Mouse (Mus musculus) heart, postnatal 4 days (tissue): ENCODE measurements around the gene Sbno2. TPM values are rescaled to one million over a fixed set of nuclear protein-coding genes. Genes with fewer than 3 reads are reported as not detected.
A peak's percentile ranks its signal among the peaks of the same experiment; 100 is the strongest.

ENCODE experiments used
- DNase-seq: peaks from one replicate; pipeline ENCODE4 v3.0.0; 2021
- total RNA-seq, 2 experiments: library from RNA; stranded (reverse); gene quantifications; 2 replicates each; pipeline ENCODE4 v1.2.3; 2021

Sbno2 gene
- 10 to 100 TPM; 19.0 to 19.4 TPM for total RNA-seq

DNA sequence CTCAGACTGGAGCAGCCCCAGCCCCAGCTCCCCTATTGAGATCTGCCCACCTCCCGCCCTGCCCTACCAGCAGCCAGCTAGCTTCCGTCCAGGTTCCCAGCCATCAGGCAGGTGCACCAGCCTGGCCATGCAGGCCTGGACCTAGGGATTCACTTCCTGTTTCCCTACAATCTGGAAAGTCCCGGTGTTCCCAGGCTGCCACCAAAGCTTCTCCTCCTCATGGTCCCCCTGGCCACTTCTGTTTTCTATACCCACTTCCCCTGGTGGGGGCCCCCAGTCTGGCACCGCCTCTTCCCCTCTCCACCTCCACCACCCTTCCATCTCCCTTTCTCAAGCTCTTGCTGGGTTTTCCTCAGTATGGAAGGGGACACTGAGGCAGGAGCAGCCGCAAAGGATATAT, at the start of gene Sbno2:
Sbno2 (minus strand) TSS at position 112 of the 400 bp plus-strand sequence.
- DNase-seq, result no peak

DNA sequence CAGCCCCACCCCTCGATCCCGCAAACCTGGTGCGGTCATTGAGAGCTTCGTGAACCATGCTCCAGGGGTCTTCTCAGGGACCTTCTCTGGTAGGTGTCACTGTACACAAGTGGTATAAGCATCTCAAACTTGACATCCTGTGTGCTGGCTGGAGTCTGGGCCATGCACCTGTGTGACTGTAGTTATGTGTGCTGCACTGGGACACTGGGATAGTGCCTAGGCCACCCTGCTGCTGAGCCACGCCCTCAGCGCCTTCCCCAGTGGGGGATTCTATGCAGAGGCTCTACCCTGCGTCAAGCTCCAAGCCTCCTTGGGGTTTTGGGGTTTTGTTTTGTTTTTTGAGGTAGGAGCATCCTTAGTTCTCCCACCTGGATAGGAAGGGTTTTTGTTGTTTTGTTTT, 49.0 kb upstream of the Sbno2 start:
- no peak for DNase-seq

GRCm38 (mm10) chr10:80153713-80154112, 48.3 kb upstream of the Sbno2 start:
- DNase-seq, result no peak

- peak; percentile 76 for DNase-seq
These were observed 47.5 kb upstream of the Sbno2 start for GRCm38 (mm10) chr10:80152873-80153260.

DNA sequence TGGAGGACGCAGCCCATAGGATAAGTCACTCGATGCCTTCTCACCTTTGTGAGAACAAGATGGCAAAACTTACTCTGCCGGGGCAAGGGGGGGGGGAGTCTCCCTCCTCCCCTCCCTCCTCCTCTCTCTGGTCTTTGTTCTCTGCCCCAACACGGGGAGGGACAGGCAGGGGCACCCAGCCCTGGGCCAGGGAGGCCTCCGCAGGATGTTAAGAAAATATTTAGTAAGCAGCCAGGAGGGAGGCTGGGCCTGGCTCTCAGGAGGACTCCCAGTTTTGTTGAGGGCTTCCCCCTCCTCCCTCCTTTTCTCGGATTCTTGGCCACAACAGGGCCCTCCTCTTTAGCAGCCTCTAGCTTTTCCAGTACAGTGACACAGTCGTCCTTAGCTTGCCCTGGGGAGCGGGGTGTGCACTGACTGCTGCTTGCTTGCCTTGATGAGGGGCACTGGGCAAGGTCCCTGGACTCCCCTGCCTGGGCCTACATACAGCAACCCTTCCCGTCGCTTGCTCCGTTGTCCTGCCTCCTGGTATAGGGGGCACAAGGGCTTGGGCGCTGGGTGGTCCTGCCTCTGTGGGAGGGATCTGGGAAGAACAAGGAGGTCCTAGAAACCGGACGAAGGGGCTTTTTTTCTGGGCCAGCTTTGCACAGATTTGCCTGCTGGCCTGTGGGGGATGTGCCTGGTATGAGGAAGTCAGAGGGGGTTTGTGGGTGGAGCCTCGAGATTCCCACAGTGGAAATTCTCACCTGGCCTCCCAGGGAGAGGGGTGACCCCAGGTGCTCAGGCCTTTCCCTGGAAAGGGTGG, 46.9 kb upstream of the Sbno2 start:
- peak; percentile 69 for DNase-seq

- peak; percentile 81 for DNase-seq
These were observed 46.1 kb upstream of the Sbno2 start for GRCm38 (mm10) chr10:80151211-80152034.

DNA sequence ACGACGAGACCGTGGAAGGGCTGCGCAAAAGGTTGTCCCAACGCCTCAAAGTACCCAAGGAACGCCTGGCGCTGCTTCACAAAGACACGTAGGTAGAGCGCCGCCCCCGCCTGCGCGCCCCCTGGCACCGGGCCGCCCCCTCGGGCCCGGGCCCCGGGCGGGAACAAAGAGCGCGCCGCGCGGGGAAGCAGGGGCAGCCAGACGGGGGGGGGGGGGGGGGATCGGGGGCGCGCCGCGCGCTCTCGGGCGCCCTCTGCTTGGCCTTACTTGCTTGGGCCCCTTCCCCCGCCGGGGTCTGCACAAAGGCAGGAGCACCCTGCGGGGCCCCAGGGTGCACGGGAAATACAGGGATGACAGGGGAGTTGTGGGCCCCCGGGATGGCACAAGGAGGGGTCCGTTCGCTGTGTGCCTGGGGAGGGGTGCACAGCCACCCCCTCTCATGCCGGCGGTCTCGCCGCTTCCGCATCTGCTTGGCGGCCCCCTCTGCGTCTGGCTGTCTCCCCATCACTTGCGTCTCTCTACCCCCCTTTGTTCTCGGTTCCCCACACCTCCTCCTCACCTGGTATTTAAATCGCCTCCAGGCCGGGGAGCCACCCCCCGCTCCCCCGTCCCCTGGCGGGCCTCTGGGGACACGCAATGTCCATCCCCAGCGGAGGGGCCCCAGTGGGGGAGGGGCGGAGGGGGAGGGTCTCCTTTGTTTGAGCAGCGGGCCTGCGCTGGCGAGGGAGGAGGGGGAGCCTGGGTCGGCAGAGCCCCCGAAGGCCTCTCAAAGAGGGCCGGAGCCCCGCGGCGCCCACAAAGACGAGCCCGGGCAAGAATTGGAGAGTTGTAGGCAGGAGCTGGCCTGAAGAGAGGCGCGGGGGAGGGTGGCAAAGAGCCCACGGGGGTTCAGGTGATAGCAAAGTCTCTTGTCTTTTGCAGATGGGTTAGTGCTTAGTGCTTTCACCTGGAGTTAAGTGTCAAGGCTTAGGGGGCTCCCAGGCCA, 45.1 kb upstream of the Sbno2 start:
- peak; percentile 74 for DNase-seq

DNA sequence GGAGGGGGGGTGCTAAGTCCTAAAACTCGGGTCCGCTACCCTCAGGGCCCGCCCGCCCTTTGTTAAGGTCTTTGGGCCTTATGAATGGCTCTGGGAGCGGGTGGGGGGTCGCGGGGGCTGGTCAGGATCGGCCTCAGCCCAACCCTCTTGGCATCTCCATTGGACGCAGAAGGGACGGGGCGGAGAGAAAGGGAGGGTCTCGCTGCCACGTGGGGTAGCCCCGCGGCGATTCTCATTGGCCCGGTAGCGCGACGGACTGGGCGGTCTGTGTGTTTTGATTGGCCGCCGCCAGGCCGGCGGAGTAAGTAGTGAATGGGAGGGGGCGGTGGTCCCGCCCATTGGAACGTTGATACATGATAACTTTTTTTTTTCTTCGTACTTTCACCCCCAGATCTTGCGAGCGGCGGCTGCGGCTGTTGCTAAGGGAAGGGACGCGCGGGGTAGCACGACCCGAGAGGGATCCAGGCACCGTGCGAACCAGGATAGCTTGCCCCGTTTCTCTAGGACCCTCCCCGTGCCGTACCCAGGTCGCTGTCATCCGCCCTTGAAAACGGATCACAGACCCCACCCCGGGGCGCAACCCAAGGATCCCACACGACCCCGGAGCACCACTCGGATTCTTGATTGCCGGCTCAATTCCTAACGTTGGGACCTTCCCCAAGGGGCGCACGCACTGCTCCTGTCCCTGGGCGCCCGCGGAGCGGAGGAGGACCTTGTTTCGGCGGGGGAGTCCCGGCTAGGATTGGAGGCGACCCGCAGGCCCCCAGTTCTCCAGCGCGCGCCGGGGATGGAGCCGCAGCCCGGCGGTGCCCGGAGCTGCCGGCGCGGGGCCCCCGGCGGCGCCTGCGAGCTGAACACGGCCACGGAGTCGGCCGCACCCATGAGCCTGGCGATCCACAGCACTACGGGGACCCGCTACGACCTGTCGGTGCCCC, 44.2 kb upstream of the Sbno2 start:
- peak; percentile 98 for DNase-seq

- peak; percentile 97 for DNase-seq
These were observed 43.4 kb upstream of the Sbno2 start for GRCm38 (mm10) chr10:80148610-80149290.

GRCm38 (mm10) chr10:80147719-80148601, 42.6 kb upstream of the Sbno2 start, which contains the start of gene Midn:
Gene Midn (plus strand): TSS chr10:80148272.
- DNase-seq, result peak; percentile 91

GRCm38 (mm10) chr10:80147146-80147718, 41.9 kb upstream of the Sbno2 start:
- DNase-seq, result peak; percentile 45

DNA sequence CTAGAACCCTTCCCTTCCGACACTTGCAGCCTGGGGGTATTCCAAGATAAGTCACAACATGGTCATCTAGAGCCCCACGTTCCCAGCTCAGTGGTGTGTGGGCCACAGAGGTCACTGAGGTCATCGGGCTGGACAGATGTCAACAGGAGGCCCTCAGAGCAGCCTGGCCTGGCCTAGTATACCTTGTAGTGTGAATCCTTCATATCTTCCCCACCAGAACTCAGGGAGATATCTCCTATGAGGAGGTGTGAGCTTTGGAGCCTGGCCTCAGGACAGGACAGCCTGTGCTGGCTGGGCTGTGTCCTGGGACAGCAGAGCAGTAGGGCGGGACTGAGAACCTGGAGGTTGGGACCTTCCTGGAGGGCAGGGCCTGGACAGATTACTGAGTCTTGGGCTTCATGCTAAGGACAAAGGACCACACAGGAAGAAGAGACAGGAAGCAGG, 41.2 kb upstream of the Sbno2 start:
- DNase-seq, result peak; percentile 56

DNA sequence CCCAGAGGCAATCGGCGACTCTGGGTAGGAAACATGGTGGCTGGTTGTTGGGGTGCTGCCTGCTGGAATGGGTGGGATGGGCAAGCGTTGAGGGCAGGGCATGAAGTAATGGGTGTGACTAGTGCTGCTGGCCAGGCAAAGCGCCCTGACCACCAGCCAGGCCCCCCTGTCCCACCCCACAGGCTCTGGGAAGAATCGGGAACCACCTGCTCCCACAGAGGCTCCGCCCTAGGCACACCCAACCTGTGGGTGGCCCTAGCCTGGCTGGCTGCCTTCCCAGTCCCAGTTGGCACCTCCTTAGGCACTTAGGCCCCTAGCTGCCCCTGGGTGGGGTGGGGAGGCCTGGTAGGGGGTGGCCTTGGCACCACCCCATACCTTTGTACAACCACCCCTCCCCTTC, 40.5 kb upstream of the Sbno2 start:
- peak; percentile 77 for DNase-seq

DNA sequence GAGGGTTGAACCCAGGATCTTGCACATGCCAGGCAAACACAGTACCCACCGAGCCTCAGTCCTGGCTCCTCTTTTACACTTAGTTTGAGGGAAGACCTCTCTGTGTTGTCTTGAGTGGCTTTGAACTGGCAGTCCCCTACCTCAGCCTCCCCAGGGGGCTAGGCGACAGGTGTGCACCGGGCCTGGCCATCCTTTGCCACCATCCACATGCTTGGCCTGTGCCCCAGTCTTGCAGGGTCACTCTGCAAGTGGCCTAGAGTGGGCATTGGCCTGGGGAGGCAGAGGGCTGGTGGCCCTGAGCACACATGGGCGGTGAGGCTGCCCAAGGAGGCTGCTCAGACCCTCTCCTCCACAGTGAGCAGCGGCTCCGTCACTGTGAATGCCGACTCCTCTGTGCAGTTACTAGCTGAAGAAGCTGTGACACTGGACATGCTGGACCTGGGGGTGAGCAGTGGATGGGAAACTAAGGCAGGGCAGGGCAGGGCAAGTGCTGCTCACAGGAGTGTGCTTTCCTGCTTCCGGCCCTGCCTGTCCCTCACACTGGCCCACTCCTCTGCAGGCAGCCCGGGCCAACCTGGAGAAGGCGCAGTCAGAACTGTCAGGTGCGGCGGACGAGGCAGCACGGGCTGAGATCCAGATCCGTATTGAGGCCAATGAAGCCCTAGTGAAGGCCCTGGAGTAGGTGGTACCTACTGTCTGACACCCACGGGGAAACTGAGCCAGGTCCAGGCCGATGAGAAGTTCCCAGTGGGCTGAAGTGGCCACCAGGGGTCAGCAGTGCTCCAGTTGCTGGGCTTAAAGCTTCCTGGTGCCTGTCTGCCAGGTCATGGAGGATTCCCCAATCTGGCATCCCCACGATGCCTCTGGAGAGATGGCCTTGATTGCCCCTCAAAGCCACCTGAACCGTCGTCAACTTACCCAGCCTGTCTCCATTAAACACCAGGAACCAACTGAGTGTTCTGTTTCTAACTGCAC, 39.8 kb upstream of the Sbno2 start:
- DNase-seq, result peak; percentile 86

DNA sequence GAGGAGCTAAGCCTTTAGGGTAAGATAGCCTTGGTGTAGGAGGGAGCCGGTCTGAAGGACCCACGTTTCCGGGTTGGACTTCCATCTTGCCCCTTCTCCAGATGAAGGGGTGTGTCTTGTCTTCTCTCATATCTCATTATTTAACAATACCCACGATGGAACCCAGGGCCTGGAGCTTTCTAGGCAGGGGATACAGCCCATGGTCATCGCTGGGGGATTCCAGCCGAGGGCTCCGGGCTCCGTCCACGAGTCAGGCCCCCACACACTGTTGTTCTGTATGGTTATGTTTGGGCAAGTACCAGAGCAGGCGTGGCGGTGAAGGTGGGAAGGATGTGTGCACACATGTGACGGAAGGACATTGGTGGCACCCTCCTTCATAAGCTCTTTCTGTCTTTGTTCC, 38.8 kb upstream of the Sbno2 start:
- DNase-seq, result no peak

GRCm38 (mm10) chr10:80143664-80144063, 38.3 kb upstream of the Sbno2 start:
- no peak for DNase-seq

- no peak for DNase-seq
These were observed 37.2 kb upstream of the Sbno2 start for GRCm38 (mm10) chr10:80142530-80142925.
